Mouse (Mus musculus) left cerebral cortex, postnatal 14 days (tissue): ENCODE measurements at regions not wholly inside any gene's neighbourhood (a gene's known extent, or its start where the extent isn't known, plus 50 kb on each side); places are given as distances from the start of the nearest gene placed in this dataset.
A peak's percentile ranks its signal among the peaks of the same experiment; 100 is the strongest.

Experiments
- DNase-seq, 2 experiments: peaks; one replicate each; pipeline ENCODE4 v3.0.0; 2021 to 2022; ENCODE audit warnings: low spot score in 2 of 2, mixed read lengths in 1 of 2
- intact Hi-C: fragments of 180-260 bp; cut with DNase I; formaldehyde crosslinking; loops from one replicate; pipeline ENCODE4 v1.15.1; 2025

DNA sequence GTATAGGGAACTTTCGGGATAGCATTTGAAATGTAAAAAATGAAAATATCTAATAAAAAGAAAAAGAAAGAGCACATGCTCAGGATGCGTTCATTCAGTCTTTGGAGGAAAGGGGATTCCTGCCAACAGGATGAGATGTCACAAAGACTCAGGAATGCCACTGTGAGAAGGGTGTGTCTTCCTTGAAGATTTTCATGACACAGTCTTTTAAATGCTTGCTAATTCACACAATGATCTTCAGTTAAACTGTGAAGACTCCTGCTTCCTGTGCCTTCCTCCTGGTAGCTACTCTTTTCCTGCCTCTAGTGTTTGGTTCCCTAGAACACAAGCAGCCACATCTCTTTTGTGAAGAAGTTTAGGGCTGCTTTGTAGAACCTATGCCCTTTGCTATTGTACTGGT, 345.5 kb downstream of the Gpat3 start:
- no peak for DNase-seq
- intact Hi-C loops = no loop called here

DNA sequence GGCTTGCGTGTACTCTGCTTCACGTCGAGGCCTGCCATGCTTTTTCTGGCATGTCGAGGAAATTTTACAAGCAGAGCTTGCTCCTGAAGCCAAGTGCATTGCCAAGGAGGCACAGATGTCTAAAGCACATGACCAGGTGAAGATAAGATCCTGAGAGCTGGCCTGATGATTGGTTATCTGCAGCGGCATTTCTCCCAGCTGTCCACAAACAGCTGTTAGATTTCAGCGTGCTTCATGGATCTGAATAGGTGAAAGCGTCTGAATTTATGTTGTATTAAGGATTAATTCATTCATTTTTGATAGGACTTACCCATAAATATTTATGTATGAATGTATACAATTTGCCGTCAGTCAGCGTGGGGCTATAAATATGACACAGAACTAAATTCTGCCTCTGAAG, 327.7 kb downstream of the Gpat3 start:
- DNase-seq = no peak
- intact Hi-C loops = no loop called here

DNA sequence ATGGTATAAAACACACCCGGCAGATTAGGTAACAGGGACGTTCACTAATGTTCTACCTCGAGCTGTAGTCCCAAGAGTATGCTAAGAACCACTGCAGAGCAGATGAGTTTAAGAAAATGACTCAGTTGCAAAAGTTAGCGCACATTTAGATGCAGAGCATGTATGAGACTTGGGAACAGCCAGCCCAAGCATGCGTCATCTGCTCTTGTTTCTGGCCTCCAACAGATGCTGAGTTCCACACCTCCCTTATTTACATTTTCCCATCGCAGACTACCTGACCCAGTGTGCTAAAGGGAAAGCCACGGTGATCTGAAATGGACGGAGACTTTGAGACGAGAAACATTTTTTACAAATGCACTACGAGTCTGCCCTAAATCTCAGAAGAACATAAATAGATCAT, 327.3 kb downstream of the Gpat3 start:
- intact Hi-C loops = no loop called here
- peak; percentile 24 to 47 for DNase-seq

DNA sequence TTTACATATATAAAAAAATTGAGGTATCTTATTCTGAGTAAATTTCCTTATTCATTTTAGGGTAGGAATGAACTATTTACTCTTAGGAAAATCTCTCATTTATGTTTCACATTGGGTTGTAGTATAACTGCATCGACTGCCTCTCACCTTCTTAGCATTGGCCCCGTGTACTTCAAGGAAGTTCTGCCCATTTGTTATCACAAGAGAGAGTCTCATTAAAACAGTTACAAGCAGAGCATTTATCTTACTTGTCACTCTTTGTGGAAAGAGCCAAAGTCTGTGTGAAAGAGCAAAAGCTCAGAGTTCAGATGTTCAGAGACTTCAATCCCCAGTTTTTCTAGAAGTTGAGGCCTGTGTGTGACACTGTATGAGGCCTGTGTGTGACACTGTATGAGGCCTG, 323.6 kb downstream of the Gpat3 start:
- no peak for DNase-seq
- intact Hi-C loops = no loop called here

DNA sequence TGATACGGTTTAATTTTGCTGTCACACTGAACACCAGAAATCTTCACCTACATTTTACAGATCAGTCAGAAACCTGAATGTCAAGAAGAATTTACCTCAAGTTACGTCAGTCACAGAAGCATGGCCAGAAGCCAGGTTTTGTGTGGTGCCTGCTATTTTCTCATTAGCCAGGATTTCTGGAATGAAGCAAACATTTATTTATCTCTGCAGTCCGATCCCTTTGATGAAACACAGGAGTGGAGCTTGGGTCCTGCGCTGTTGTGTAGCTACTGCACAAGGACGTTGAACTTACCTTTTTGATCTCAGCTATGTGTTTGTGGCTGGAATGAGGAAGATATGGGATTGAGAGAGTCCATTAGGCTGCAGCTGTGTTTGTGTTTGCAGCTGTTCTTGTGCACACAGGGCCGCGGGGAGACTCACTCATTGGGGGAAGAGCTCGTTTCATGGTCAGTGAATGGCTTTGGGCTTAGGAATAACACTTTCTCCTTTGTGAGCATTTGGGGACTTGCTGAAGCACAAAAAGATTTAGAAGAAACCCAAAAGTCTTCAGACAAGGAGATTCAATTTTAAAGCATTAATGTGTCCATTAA, 318.2 kb downstream of the Gpat3 start:
- intact Hi-C loops = no loop called here
- no peak for DNase-seq

DNA sequence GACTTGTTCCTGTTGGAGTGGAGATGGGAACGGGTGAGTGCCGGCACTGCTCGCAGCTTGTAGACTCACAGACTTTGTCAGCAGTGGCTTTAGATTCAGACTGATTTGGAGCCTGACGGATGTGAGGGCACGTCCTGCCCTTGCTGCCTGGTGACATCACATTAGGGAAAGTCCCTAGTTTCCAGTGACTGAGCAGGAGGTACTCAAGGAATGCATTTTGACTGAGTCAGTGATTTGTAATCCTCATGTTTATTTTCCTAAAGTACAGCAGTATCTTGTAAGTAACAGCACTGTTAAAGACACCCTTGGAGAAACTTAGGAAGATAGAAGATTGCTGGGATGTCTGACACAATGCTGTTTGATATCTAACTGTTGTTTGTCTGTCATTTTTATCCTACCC, 317.6 kb downstream of the Gpat3 start:
- DNase-seq = no peak
- intact Hi-C loops = no loop called here

DNA sequence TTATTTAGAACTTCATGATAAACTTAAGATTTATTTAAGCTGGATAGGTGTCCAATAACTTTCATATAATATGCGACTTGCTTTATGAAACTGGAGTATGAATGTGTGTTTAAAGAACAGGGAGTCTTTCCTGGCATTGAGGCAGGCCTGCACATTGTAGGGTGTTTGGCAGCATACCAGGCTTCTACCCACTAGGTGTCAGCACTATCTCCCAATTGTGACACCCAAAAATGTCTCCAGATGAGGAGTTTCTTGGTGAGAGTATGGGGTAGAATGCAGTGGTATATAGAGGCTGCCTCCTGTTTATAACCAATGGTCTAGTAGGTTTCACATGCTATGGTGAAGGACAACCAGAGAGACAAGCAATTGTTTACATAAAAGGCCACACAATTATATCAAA, 311.9 kb downstream of the Gpat3 start:
- intact Hi-C loops = no loop called here
- peak in 1 of 2 experiments; percentile 18 for DNase-seq

DNA sequence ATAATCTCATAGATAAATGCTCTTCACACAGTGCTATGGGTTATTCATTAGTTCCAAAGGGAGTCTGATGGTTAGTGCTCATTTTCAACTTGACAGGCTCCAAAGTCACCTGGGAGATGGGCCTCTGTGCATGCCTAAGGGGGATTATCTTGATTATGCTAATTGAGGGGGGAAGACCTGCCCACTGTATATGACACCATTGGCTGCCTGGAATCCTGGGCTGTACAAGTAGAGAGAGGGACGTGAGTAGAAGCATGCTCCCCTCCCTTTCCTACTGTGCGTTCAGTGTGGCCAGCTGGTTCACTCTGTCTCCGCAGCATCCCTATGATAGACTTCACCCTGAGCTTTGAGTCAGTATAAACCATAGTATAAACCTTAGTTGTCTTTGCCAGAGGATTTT, 300.8 kb downstream of the Gpat3 start:
- DNase-seq = no peak
- intact Hi-C loops = no loop called here

DNA sequence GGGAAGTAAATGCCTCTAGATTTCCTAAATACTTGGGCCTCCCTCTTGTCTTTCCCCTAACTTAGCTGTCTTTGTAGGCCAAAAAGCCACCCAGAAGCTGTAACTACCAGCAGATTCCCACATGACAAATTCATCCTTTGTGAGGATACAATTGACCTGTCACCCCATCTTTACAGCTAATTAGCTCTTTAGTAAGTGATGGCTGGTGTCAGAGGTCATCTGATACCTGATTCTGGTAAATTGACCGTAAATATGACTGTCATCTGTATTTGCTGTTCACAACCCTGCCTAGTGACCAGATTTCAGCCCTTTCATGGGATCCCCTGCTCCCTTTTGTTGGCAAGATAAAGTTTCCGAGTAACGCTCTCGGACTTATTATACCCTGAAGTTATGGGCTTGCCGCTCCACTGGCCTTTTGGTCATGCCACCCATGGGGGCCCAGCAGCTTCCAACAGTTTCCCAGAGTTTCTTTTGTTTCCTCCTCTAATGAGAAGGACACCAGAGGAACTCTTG, 279.5 kb downstream of the Gpat3 start:
- intact Hi-C loops = no loop called here
- no peak for DNase-seq

DNA sequence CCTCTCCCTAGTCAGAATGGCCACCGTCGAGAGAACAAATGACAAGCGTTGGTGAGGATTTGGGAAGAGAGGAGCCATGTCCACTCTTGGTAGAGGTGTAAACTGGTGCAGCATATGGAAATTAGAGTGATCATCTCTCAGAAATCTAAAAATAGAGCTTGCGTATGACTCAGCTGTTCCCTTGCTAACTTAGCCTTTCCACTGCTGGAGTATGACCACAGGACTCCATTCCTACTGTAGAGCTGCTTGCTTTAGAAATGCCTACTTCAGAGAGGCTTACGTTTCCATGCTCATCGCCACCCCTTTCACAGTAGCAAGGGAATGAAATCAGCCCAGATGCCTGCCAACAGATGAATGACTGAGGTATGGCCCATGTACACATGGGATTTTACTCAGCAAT, 277.4 kb downstream of the Gpat3 start:
- no peak for DNase-seq
- intact Hi-C loops = no loop called here

DNA sequence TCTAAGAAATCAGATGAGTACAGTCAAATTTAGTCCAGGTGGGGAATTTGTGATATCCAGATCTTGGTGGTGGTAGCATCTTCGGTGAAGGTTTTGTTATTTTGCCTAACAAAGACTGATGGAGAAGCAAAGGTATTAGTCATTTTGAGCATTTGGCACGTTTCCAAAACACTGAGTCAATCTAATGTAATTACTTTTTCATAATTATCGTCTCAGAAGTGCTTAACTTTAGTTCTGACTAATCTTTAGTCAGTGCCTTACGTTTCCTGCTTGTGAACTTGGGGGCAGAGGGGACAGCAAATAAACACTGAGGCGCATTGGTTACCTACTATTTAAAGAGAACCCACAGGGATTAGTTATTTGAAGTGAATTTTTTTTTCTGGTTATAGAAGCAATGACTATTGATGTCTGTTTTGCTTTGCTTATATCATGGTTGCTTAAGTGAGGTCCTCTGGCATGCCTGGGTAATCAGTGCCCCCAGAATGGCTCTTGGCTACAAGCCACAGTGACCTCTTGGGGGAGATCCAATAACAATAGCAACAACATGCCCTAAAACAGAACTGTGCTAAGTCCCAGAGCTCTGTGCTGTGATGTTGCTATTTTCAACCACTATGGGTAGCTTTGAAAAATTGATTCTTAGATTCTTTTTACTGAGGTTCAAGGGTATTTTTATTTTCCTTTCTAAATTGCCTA, 275.1 kb downstream of the Gpat3 start:
- intact Hi-C loops = no loop called here

DNA sequence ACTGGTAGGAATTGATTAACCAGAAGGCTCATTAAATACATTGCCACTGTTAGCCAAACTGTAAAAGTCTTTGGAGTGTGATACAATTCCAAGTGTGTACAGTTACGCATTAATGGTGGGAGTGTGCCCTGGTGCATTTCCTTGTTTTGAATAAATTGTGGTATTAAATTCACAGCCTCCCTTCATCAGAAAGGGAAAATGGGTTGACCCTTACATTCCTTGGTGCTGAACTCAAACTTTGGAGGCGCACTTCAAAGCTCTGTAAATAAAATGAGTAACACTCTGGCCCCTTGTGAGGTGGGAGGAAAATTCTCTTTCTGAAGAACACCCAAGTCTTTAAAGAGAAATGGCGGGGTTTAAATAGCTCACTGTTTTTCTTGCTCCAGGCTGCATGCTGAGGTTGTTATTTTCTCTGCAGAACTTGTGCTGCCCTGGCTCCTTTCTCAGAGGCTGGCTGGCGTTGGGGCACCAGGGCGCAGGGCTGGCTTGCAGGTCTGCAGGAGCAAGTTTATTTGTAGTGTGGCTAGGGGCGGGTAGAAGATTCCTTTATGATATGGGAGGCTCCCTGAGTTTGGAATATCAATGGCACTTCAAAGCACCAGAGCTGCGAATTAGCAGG, 266.7 kb downstream of the Gpat3 start:
- DNase-seq = no peak

More for the DNA sequence above, 275.1 kb downstream of the Gpat3 start:
- DNase-seq = no peak

DNA sequence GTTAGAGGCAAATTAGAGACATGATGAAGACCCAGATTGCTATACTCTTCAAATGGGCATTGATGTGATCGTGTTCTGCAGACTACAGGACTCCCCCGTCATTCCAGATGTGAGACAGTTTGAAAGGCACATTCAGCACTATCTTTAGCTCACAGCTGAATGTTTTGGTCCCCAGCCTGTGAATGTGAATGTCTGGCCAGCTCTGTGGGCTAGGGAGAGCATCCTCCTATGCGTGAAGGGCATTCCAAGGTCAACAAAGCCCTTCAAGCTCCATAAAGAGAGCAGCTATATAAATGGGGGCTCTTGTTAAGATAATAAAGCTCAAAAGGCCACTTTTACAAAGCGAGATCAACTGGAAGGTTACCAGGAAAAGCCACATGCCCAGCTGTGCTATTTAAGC, 266.1 kb downstream of the Gpat3 start:
- DNase-seq = no peak

More for the DNA sequence above, 266.7 kb downstream of the Gpat3 start:
- intact Hi-C loops = no loop called here

DNA sequence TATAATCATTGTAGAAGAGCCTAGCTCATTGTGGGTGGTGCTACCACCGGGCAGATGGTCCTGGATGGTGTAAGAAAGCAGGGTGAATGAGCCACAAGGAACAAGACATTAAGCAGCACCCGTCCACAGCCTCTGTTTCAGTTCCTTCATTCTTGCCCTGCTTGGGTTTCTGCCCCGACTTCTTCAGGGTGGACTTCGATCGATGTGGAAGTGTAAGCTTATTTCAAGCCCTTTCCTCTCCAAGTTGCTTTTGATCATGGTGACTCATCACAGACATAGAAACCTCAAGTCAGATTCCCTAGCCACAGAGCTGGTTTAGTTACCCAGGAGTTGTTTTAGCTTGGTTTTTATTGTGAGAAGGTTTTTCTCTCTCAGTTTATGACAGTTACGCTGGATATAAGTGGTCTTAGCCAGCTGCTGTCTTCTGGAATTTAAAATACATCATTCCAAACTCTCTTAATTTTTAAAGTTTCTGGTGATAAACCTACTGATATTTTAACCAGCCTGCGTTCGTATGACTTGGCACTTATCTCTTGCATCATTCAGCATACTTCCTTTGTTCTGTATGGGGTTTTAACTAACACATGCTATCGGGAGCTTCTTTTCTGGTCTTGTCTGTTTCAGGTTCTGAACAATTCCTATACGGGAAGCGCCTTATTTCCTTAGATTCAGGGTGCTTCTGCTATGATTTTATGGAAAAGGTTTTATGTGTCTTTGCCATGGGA, 255.6 kb downstream of the Gpat3 start:
- no peak for DNase-seq
- intact Hi-C loops = no loop called here

More for the DNA sequence above, 266.1 kb downstream of the Gpat3 start:
- intact Hi-C loops = no loop called here

DNA sequence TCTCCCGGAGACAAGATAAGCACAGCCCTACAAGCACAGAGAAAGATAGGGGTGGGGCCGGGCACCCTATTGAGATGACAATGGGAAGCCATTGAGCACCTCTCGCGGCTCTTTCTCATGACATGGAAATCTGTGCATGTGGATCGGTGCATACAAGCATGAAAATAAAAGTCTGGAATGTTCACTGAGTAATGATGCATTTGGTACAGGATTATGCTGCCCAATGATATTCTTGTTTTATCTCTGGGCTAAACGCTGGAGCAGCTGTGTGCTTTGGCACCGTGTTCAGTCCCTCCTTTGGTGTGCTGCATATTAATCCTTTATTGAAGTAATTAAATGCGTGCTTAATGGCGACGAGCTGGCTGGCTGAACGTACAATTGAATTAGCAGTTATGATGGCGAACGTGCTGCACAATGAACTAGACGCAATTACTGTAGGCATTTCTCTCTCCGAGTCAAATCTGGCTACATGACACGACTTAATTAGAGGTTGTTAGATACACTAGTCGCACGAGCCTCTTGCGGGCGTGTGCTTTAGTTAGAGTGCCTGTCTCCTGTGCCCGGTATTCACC, 245.6 kb downstream of the Gpat3 start:
- DNase-seq = peak in 1 of 2 experiments; percentile 14
- intact Hi-C loops = no loop called here

DNA sequence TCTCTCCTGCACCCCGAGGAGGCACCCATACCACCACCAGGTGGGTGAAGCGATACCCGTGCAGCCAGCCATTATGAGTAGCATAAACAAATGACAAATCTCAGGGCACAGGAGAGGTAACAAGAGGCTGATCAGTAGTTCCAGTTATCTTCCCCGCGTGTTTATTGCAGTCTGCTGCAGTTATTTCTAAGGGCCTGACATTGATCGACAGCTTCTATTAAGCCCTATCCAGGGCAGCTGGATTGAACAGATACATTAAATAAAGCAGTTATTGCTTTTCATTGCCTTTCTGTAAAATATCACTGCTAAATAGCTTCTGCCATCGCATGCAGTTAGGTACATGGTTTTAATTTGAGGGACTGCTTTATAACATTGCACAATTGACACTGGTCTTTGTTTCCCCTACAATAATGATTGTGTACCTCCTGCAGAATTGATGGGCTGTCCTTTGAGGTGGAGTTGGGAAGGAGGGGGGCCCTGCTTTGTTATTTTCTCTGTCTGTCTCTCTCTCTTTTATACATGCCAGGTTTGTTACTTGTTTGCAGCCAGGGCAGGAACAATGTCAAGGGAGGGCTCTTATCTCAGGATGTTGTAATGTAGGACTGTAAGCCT, 245.0 kb downstream of the Gpat3 start:
- intact Hi-C loops = no loop called here
- DNase-seq = no peak

DNA sequence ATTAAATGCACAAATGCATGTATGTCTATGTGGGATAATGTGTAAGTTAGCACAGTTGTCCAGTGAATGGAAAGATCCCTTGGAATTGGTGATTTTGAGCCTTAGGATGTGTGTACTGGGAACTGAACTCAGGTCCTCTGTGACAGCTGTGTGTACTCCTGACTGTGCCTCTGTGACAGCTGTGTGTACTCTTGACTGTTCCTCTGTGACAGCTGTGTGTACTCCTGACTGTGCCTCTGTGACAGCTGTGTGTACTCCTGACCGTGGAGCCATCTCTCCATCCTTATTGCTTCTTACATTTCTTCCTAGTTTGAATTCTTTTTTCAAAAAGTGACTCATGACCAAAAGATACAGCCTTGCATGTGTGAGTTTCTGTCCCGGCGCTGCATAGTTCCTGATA, 239.7 kb downstream of the Gpat3 start:
- DNase-seq = no peak
- intact Hi-C loops = no loop called here

DNA sequence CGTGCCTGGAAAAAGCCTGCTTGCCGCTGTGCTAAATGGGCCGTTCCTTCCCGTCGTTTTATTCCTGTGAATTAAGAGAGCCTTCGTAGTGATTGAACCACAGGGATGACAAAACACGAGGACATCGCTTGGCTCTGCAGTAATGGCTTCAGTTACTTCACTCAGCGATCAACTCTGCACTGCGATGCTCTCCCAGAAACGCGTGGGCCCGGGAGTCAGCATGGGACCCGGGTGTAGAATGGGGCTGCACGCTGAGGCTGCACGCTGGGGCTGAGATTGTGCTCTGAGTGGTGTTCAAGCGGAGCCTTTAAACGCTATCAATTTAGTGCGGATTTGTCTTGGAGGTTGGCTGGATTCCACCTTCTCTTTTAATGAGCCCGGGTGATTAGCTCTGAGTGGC, 237.1 kb downstream of the Gpat3 start:
- no peak for DNase-seq
- intact Hi-C loops = no loop called here

DNA sequence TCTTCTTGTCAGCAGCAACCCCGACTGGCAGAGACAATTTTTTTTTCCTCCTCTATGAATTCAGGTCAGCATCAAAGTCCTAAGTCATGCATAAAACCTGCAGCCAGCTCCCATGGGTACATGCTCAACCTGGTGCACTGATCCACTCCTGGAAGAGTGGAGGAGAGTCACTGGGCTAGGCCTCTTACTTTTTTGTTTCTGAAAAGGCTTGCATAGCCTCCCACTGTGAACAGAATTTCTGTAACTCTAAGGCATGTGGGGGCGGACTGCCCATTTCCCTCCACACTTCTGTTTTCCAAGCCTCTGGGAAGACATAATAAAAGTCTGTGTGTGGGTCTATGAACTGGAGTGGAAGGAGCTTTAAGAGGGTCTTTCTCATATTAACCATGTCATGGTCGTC, 218.8 kb downstream of the Gpat3 start:
- no peak for DNase-seq
- intact Hi-C loops = no loop called here

DNA sequence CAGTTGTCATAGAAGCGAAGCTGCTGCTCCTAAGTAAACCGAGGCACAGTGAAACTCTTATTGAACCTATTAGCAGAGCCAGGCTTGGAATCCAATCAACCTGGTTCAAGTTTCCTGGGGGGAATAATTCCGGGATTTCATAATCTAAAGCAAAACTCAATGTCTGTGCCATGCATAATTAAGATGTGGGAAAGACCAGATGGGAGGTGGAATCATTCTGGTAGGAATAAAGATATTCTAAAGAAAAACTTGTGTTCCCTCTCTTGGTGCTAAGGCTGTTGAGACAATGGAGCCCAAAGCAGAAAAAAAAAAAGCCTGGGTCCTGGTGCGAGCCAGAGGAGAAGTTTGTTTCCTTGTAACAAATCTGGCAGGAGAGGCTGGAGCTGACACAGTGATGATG, 217.7 kb downstream of the Gpat3 start:
- DNase-seq = no peak
- intact Hi-C loops = no loop called here
